Mouse (Mus musculus) testis, postnatal 14 days (tissue): ENCODE measurements around the gene Olfr769.
"Not testable (repeated sequence)": the region's sequence is repeated elsewhere in the genome, so short reads cannot be mapped to it uniquely, and the experiment has no call there.

Experiments
- DNase-seq: peaks from one replicate; pipeline ENCODE4 v3.0.0; 2021; ENCODE audit warnings: low spot score

Olfr769 gene

GRCm38 (mm10) chr10:129117761-129118160 is at the start of gene Olfr769:
Gene Olfr769, minus strand, starts transcription at chr10:129117861.
- DNase-seq: no peak

GRCm38 (mm10) chr10:129164651-129165050 is 47.0 kb upstream of the Olfr769 start, which contains the start of gene Olfr771:
Gene Olfr771, minus strand, starts transcription at chr10:129164751.
- no peak for DNase-seq

GRCm38 (mm10) chr10:129138898-129139297 is 21.2 kb upstream of the Olfr769 start, which contains the start of gene Olfr770:
Gene Olfr770, minus strand, starts transcription at chr10:129138998.
- DNase-seq: no peak

DNA sequence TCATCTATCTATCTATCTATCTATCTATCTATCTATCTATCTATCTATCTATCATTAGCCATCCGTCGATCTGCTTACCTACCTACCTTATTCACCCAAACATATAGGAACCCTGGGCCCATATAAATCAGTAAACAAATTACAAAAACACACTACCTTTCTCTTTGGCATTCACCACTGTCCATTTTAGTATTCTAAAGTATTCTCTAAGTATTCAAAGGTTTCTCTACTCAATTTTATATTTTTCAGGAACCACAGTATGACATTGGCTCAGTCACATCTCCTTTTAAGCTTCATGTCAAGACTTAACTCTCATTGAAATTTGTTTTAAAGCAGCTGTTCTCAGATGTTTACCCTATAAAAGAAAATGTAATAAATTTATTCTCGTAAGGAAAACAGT is 2.5 kb downstream of the Olfr769 start:
- no peak for DNase-seq

- no peak for DNase-seq
Observed at GRCm38 (mm10) chr10:129101231-129101630, 16.4 kb downstream of the Olfr769 start.

DNA sequence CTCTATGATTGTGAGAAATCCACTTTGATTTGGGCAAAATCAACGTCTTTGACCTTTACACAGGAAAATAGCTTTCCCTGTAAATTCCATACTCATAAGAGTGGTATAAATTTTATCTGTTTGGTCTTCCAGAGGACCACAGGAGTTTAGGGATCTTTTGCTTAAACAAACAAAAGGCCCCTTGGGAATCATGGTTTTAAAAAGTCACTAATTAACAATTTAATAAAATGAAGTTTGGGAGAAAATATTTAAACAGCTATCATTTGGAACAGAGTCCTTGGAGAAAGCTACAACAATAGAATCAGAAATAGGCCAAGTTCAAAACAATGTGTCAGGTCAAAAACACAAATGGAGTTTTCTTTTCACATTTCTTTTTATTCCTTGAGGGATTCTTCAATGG is 18.4 kb downstream of the Olfr769 start, which contains the start of gene Olfr768:
Gene Olfr768, minus strand, starts transcription at position 101 of the 400 bp plus-strand sequence.
- DNase-seq: no peak

GRCm38 (mm10) chr10:129082810-129083209 is 34.9 kb downstream of the Olfr769 start, which contains the start of gene Olfr767:
Gene Olfr767, minus strand, starts transcription at chr10:129082910.
- not testable (repeated sequence) for DNase-seq

DNA sequence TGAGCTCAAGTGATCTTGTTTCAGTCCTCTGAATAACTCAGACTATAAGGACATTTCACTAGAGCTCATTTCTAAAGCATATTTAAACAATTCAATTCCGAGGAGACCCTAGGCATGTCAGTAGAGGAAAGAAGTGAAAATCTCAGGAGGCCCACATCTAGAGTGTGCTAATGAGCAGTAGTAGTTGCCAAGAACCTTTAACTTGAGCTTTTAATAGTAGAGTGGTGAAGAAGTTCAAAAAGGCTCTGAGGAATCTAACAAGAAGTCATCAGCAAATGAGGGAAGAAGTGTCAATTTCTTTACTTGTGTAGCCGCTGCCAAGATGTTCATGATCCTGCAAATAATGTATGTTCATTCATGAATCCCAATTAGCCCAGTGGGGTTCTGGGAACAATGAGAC is 48.8 kb downstream of the Olfr769 start, which contains the start of gene Olfr766-ps1:
Gene Olfr766-ps1, minus strand, starts transcription at position 101 of the 400 bp plus-strand sequence.
- DNase-seq: no peak
